Mouse (Mus musculus) hindbrain, embryonic 15.5 days (tissue): ENCODE measurements at regions not wholly inside any gene's neighbourhood (a gene's known extent, or its start where the extent isn't known, plus 50 kb on each side); places are given as distances from the start of the nearest gene placed in this dataset.

Source experiments
- ATAC-seq: fragments of 200-750 bp; cut with Nextera tagmentation; 2 replicates; pipeline ENCODE4 v1.8.0; 2017; ENCODE audit warnings: low read depth, moderate number of reproducible peaks, moderate TSS enrichment; ENCODE audit not compliant: low FRiP score
- H3K27ac ChIP-seq: fragments of 300-500 bp; sonication (generic); replicated peaks from 2 replicates; pipeline ENCODE4 v1.5.1; 2015; ENCODE audit warnings: mild to moderate bottlenecking, inconsistent platforms
- H3K27me3 ChIP-seq: fragments of 300-500 bp; sonication (generic); 2 replicates; pipeline ENCODE4 v1.6.1; 2015; ENCODE audit warnings: control low read depth, inconsistent platforms
- H3K36me3 ChIP-seq: fragments of 300-500 bp; sonication (generic); 2 replicates; pipeline ENCODE4 v1.6.1; 2015; ENCODE audit warnings: control low read depth, inconsistent platforms
- H3K4me1 ChIP-seq: fragments of 300-500 bp; sonication (generic); replicated peaks from 2 replicates; pipeline ENCODE4 v1.6.1; 2015; ENCODE audit warnings: control low read depth, inconsistent platforms
- H3K4me2 ChIP-seq: fragments of 300-500 bp; sonication (generic); 2 replicates; pipeline ENCODE4 v1.6.1; 2015; ENCODE audit warnings: moderate library complexity, mild to moderate bottlenecking, inconsistent platforms
- H3K4me3 ChIP-seq: fragments of 300-500 bp; sonication (generic); 2 replicates; pipeline ENCODE4 v1.5.1; 2015; ENCODE audit warnings: mild to moderate bottlenecking, inconsistent platforms
- H3K9ac ChIP-seq: fragments of 300-500 bp; sonication (generic); 2 replicates; pipeline ENCODE4 v1.6.1; 2015; ENCODE audit warnings: inconsistent platforms
- H3K9me3 ChIP-seq: fragments of 300-500 bp; sonication (generic); 2 replicates; pipeline ENCODE4 v1.6.1; 2016; ENCODE audit warnings: control low read depth, inconsistent platforms
- WGBS: fragments of 180-500 bp; shearing (Covaris S2); methylation state at CpG from one replicate; pipeline ENCODE4 v1.1.7; 2015; 5-methylcytosine and 5-hydroxymethylcytosine counted together

GRCm38 (mm10) chr8:30686539-30686938 lies 2742.0 kb upstream of the 5930422O12Rik start:
- Histone ChIP-seq H3K9ac (no peak overlapping the region), H3K4me1 (no peaks in the 10 kb centered on the region), H3K4me3 (no peak overlapping the region), H3K27ac (no peak overlapping the region), H3K27me3 (no peaks in the 10 kb centered on the region), H3K4me2 (no peak overlapping the region), H3K36me3 (no peaks in the 10 kb centered on the region), H3K9me3 (no peaks in the 10 kb centered on the region)
- 92% methylated on average over 3 of the region's 3 CpGs for WGBS
- ATAC-seq = no peak

- no peaks in the 10 kb centered on the region for H3K9me3 ChIP-seq
- H3K9ac ChIP-seq = no peak overlapping the region
- H3K27me3 ChIP-seq = no peaks in the 10 kb centered on the region
- WGBS = 84% methylated on average over 3 of the region's 3 CpGs
- ATAC-seq = no peak
- H3K27ac ChIP-seq = no peak overlapping the region
- no peak overlapping the region for H3K4me2 ChIP-seq
- no peaks in the 10 kb centered on the region for H3K4me1 ChIP-seq
- no peak overlapping the region for H3K4me3 ChIP-seq
- H3K36me3 ChIP-seq = no peaks in the 10 kb centered on the region
These were observed 2734.4 kb upstream of the 5930422O12Rik start for GRCm38 (mm10) chr8:30694126-30694525.

GRCm38 (mm10) chr8:30716643-30717042 lies 2711.9 kb upstream of the 5930422O12Rik start:
- H3K27ac ChIP-seq = no peak overlapping the region
- no peaks in the 10 kb centered on the region for H3K9me3 ChIP-seq
- no peak overlapping the region for H3K4me3 ChIP-seq
- no peaks in the 10 kb centered on the region for H3K27me3 ChIP-seq
- H3K9ac ChIP-seq = no peak overlapping the region
- H3K4me2 ChIP-seq = no peak overlapping the region
- no peak for ATAC-seq
- no peaks in the 10 kb centered on the region for H3K36me3 ChIP-seq
- WGBS = 96% methylated on average over 1 of the region's 1 CpGs
- no peaks in the 10 kb centered on the region for H3K4me1 ChIP-seq

GRCm38 (mm10) chr8:30730366-30730765 lies 2698.1 kb upstream of the 5930422O12Rik start:
- Histone ChIP-seq H3K4me1 (peaks cover 10% of the 10 kb centered on the region), H3K27me3 (no peaks in the 10 kb centered on the region), H3K9me3 (no peaks in the 10 kb centered on the region), H3K27ac (no peak overlapping the region), H3K36me3 (no peaks in the 10 kb centered on the region), H3K4me2 (no peak overlapping the region), H3K9ac (no peak overlapping the region), H3K4me3 (no peak overlapping the region)
- no peak for ATAC-seq

GRCm38 (mm10) chr8:30732585-30733253 lies 2695.8 kb upstream of the 5930422O12Rik start:
- H3K36me3 ChIP-seq = no peaks in the 10 kb centered on the region
- no peak overlapping the region for H3K4me2 ChIP-seq
- H3K27ac ChIP-seq = no peak overlapping the region
- no peak overlapping the region for H3K9ac ChIP-seq
- peaks cover 14% of the 10 kb centered on the region for H3K4me1 ChIP-seq
- 42% methylated on average over 11 of the region's 11 CpGs for WGBS
- H3K9me3 ChIP-seq = no peaks in the 10 kb centered on the region
- no peaks in the 10 kb centered on the region for H3K27me3 ChIP-seq
- no peak overlapping the region for H3K4me3 ChIP-seq
- no peak for ATAC-seq

- no peak overlapping the region for H3K4me3 ChIP-seq
- H3K4me2 ChIP-seq = no peak overlapping the region
- H3K27ac ChIP-seq = no peak overlapping the region
- peaks cover 14% of the 10 kb centered on the region for H3K4me1 ChIP-seq
- no peaks in the 10 kb centered on the region for H3K36me3 ChIP-seq
- no peaks in the 10 kb centered on the region for H3K9me3 ChIP-seq
- H3K27me3 ChIP-seq = no peaks in the 10 kb centered on the region
- H3K9ac ChIP-seq = no peak overlapping the region
- 73% methylated on average over 6 of the region's 6 CpGs for WGBS
- ATAC-seq = no peak
These were observed 2695.1 kb upstream of the 5930422O12Rik start for GRCm38 (mm10) chr8:30733385-30733784.

- Histone ChIP-seq H3K4me2 (peak overlapping the region; percentile 22; the same call in 1 of the 2 replicates), H3K27me3 (no peaks in the 10 kb centered on the region), H3K9ac (no peak overlapping the region), H3K27ac (no peak overlapping the region), H3K4me1 (peaks cover 14% of the 10 kb centered on the region), H3K4me3 (no peak overlapping the region), H3K36me3 (no peaks in the 10 kb centered on the region), H3K9me3 (no peaks in the 10 kb centered on the region)
- 36% methylated on average over 5 of the region's 5 CpGs for WGBS
- ATAC-seq = peak; percentile 64; the same call in 1 of the 2 replicates
These were observed 2693.2 kb upstream of the 5930422O12Rik start for GRCm38 (mm10) chr8:30735338-30735737.

- no peaks in the 10 kb centered on the region for H3K36me3 ChIP-seq
- no peaks in the 10 kb centered on the region for H3K9me3 ChIP-seq
- H3K9ac ChIP-seq = no peak overlapping the region
- no peak overlapping the region for H3K27ac ChIP-seq
- 0 out of 2 replicates have a peak, but pooled peaks have one; percentile 2 for ATAC-seq
- 0 out of 2 replicates have a peak overlapping the region, but pooled peaks have one; percentile 22 for H3K4me2 ChIP-seq
- 64% methylated on average over 10 of the region's 10 CpGs for WGBS
- H3K27me3 ChIP-seq = no peaks in the 10 kb centered on the region
- peaks cover 14% of the 10 kb centered on the region for H3K4me1 ChIP-seq
- H3K4me3 ChIP-seq = no peak overlapping the region
These were observed 2692.8 kb upstream of the 5930422O12Rik start for GRCm38 (mm10) chr8:30735740-30736139.

GRCm38 (mm10) chr8:30746874-30747273 lies 2681.6 kb upstream of the 5930422O12Rik start:
- H3K4me3 ChIP-seq = no peak overlapping the region
- WGBS = 87% methylated on average over 3 of the region's 3 CpGs
- H3K27ac ChIP-seq = no peak overlapping the region
- H3K36me3 ChIP-seq = no peaks in the 10 kb centered on the region
- H3K9me3 ChIP-seq = no peaks in the 10 kb centered on the region
- H3K9ac ChIP-seq = no peak overlapping the region
- H3K4me1 ChIP-seq = no peaks in the 10 kb centered on the region
- no peak for ATAC-seq
- no peak overlapping the region for H3K4me2 ChIP-seq
- no peaks in the 10 kb centered on the region for H3K27me3 ChIP-seq
